Mouse (Mus musculus) megakaryocyte, adult 5-6 weeks (primary cell): ENCODE measurements around the gene Eif3k. TPM values are rescaled to one million over a fixed set of nuclear protein-coding genes. Genes with fewer than 3 reads are reported as not detected.
"Not testable (repeated sequence)": the region's sequence is repeated elsewhere in the genome, so short reads cannot be mapped to it uniquely, and the experiment has no call there.

Experiments used
- ATAC-seq: 2 replicates; pipeline ENCODE4 v1.8.0; 2016; ENCODE audit warnings: mild to moderate bottlenecking, inconsistent platforms; ENCODE audit not compliant: poor library complexity, severe bottlenecking
- total RNA-seq, 2 experiments: library from RNA; stranded (forward) in 1 of 2; stranded (reverse) in 1 of 2; fragments of 153-499, 151-499 nt in 1 of 2; fragments of 221-1000, 200-1000 nt in 1 of 2; gene quantifications; 2 replicates each; pipeline versions ENCODE4 v1.2.3 to v1.2.4; 2015 to 2017

The Eif3k gene
- total RNA-seq, 2 experiments from 2014 or later, result 216 to 340 TPM

- ATAC-seq, result no peak
Measured at GRCm38 (mm10) chr7:28990766-28991273, 9.2 kb upstream of the Eif3k start.

GRCm38 (mm10) chr7:28985207-28985606, 3.5 kb upstream of the Eif3k start:
- ATAC-seq, result no peak

GRCm38 (mm10) chr7:28984452-28984851, 2.8 kb upstream of the Eif3k start:
- ATAC-seq, result no peak

- ATAC-seq, result no peak
Measured at GRCm38 (mm10) chr7:28983849-28984248, 2.2 kb upstream of the Eif3k start.

- ATAC-seq, result peak; percentile 36
Measured at GRCm38 (mm10) chr7:28983141-28983564, 1.5 kb upstream of the Eif3k start.

- peak; percentile 56 for ATAC-seq
Measured at GRCm38 (mm10) chr7:28982274-28983013, 780 bp upstream of the Eif3k start.

- no peak for ATAC-seq
Measured at GRCm38 (mm10) chr7:28977556-28977955, 4.1 kb downstream of the Eif3k start.

- no peak for ATAC-seq
Measured at GRCm38 (mm10) chr7:28973025-28973424, 8.6 kb downstream of the Eif3k start.

GRCm38 (mm10) chr7:28972542-28972985, 9.1 kb downstream of the Eif3k start:
- ATAC-seq, result peak; percentile 64

GRCm38 (mm10) chr7:28971770-28972269, 9.8 kb downstream of the Eif3k start:
- ATAC-seq, result no peak

- ATAC-seq, result peak; percentile 73
Measured at GRCm38 (mm10) chr7:28971029-28971428, 10.6 kb downstream of the Eif3k start.

GRCm38 (mm10) chr7:28969672-28970394, 11.8 kb downstream of the Eif3k start:
- ATAC-seq, result no peak

- ATAC-seq, result no peak
Measured at GRCm38 (mm10) chr7:28969271-28969670, 12.4 kb downstream of the Eif3k start.

- ATAC-seq, result not testable (repeated sequence)
Measured at GRCm38 (mm10) chr7:28968120-28968519, 13.5 kb downstream of the Eif3k start.

GRCm38 (mm10) chr7:28966751-28967505, 14.7 kb downstream of the Eif3k start:
- no peak for ATAC-seq

GRCm38 (mm10) chr7:28966181-28966580, 15.5 kb downstream of the Eif3k start:
- no peak for ATAC-seq

- no peak for ATAC-seq
Measured at GRCm38 (mm10) chr7:28965346-28965840, 16.3 kb downstream of the Eif3k start.

GRCm38 (mm10) chr7:28963399-28963923, 18.2 kb downstream of the Eif3k start:
- no peak for ATAC-seq

GRCm38 (mm10) chr7:28961927-28962670, 19.6 kb downstream of the Eif3k start, which contains the start of gene Actn4:
Actn4 (minus strand) TSS chr7:28962340.
- ATAC-seq, result peak; percentile 97

GRCm38 (mm10) chr7:28961584-28961926, 20.1 kb downstream of the Eif3k start:
- ATAC-seq, result no peak
